Mouse (Mus musculus) embryonic fibroblast, embryonic 13.5 days (primary cell): ENCODE data around the gene Hacl1.

Source experiments
- CTCF ChIP-seq: IDR thresholded peaks from 2 replicates; pipeline ENCODE4 v1.5.1; 2011; ENCODE audit warnings: mild to moderate bottlenecking, control low read depth, low read length, moderate library complexity, borderline replicate concordance; ENCODE audit not compliant: insufficient read depth
- POLR2A ChIP-seq: IDR thresholded peaks from 2 replicates; pipeline ENCODE4 v1.6.1; 2011; ENCODE audit warnings: low read depth, mild to moderate bottlenecking, control low read depth, low read length, moderate library complexity

- TF ChIP-seq POLR2A (no peak), CTCF (no peak)
These were observed 19.4 kb upstream of the Hacl1 start for GRCm38 (mm10) chr14:31660312-31661093.
